Mouse (Mus musculus) liver, adult 2 months (tissue): ENCODE data around the gene Susd6. TPM values are rescaled to one million over a fixed set of nuclear protein-coding genes. Genes with fewer than 3 reads are reported as not detected.

ENCODE experiments used
- DNase-seq: peaks from one replicate; pipeline ENCODE4 v3.0.0-alpha.2; 2011; ENCODE audit warnings: low read depth, low spot score; ENCODE audit errors: extremely low read depth
- H3K27ac ChIP-seq: fragments of 200-500 bp; replicated peaks from 2 replicates; pipeline ENCODE4 v1.5.1; 2012; ENCODE audit warnings: low read depth, mild to moderate bottlenecking, control low read depth, inconsistent platforms, low read length; ENCODE audit not compliant: insufficient read depth
- H3K27me3 ChIP-seq: fragments of 200-500 bp; 2 replicates; pipeline ENCODE4 v1.6.1; 2012; ENCODE audit warnings: mild to moderate bottlenecking, moderate library complexity, low read length, inconsistent platforms; ENCODE audit not compliant: control insufficient read depth, insufficient read depth
- H3K36me3 ChIP-seq: fragments of 200-500 bp; 2 replicates; pipeline ENCODE4 v1.6.1; 2012; ENCODE audit warnings: low read length, inconsistent platforms; ENCODE audit not compliant: control insufficient read depth, insufficient read depth
- H3K4me1 ChIP-seq: fragments of 200-500 bp; 2 replicates; pipeline ENCODE4 v1.6.1; 2011; ENCODE audit warnings: low read length; ENCODE audit not compliant: control insufficient read depth, insufficient read depth
- H3K4me3 ChIP-seq: fragments of 200-500 bp; 2 replicates; pipeline ENCODE4 v1.5.1; 2011; ENCODE audit warnings: low read depth, mild to moderate bottlenecking, control low read depth, low read length, moderate library complexity; ENCODE audit not compliant: insufficient read depth
- H3K79me2 ChIP-seq: fragments of 200-500 bp; 2 replicates; pipeline ENCODE4 v1.6.1; 2012; ENCODE audit warnings: inconsistent platforms, mild to moderate bottlenecking, low read length, moderate library complexity; ENCODE audit not compliant: control insufficient read depth, insufficient read depth
- H3K9ac ChIP-seq: fragments of 200-500 bp; 2 replicates; pipeline ENCODE4 v1.6.1; 2012; ENCODE audit warnings: low read depth, mild to moderate bottlenecking, control low read depth, inconsistent platforms, low read length
- CTCF ChIP-seq: fragments of 200-500 bp; IDR thresholded peaks from 2 replicates; pipeline ENCODE4 v1.5.1; 2011; ENCODE audit warnings: low read depth, low read length, control low read depth
- POLR2A ChIP-seq: fragments of 200-500 bp; IDR thresholded peaks from 2 replicates; pipeline ENCODE4 v1.6.1; 2011; ENCODE audit warnings: low read length, control low read depth; ENCODE audit not compliant: insufficient read depth; ENCODE audit errors: extremely low read depth
- WGBS: fragments of 180-500 bp; shearing (Covaris S2); methylation state at CpG from one replicate; pipeline ENCODE4 v1.1.7; 2018; 5-methylcytosine and 5-hydroxymethylcytosine counted together
- polyA plus RNA-seq: library from polyadenylated mRNA; depleted of rRNA; stranded (reverse); fragments of >200 nt; gene quantifications from 2 replicates; pipeline ENCODE4 v1.2.3, GENCODE M21; 2012
- total RNA-seq: library from RNA; depleted of rRNA; stranded (reverse); fragments of >200 nt; gene quantifications from 2 replicates; pipeline ENCODE4 v1.2.3, GENCODE M21; 2014

The Susd6 gene
- total and polyA plus RNA-seq, 2 experiments, result 20.1 to 22.3 TPM

GRCm38 (mm10) chr12:80839631-80840030 lies 49.3 kb downstream of the Susd6 start:
- Histone ChIP-seq H3K79me2 (peaks cover 38% of the 10 kb centered on the region), H3K4me1 (peaks cover 29% of the 10 kb centered on the region), H3K9ac (no peak overlapping the region), H3K4me3 (no peak overlapping the region), H3K27me3 (no peaks in the 10 kb centered on the region), H3K36me3 (no peaks in the 10 kb centered on the region), H3K27ac (no peak overlapping the region)
- WGBS, result 30% methylated on average over 2 of the region's 2 CpGs
- TF ChIP-seq CTCF (no peak), POLR2A (no peak)
- no peak for DNase-seq

- H3K79me2 ChIP-seq, result peaks cover 42% of the 10 kb centered on the region
- no peak overlapping the region for H3K27ac ChIP-seq
- no peak overlapping the region for H3K9ac ChIP-seq
- DNase-seq, result no peak
- H3K36me3 ChIP-seq, result no peaks in the 10 kb centered on the region
- TF ChIP-seq POLR2A (no peak), CTCF (no peak)
- WGBS, result 91% methylated on average over 1 of the region's 1 CpGs
- peaks cover 36% of the 10 kb centered on the region for H3K4me1 ChIP-seq
- no peaks in the 10 kb centered on the region for H3K27me3 ChIP-seq
- H3K4me3 ChIP-seq, result no peak overlapping the region
Observed at GRCm38 (mm10) chr12:80841618-80842017, 51.3 kb downstream of the Susd6 start.

- H3K27ac ChIP-seq, result 0 out of 2 replicates have a peak overlapping the region, but pooled peaks have one; percentile 91
- peaks cover 37% of the 10 kb centered on the region for H3K4me1 ChIP-seq
- 96% methylated on average over 1 of the region's 1 CpGs for WGBS
Observed at GRCm38 (mm10) chr12:80842609-80843008, 52.3 kb downstream of the Susd6 start.

GRCm38 (mm10) chr12:80843236-80843635 lies 52.9 kb downstream of the Susd6 start:
- peak overlapping the region; percentile 91 for H3K27ac ChIP-seq
- peaks cover 50% of the 10 kb centered on the region for H3K79me2 ChIP-seq
- no peaks in the 10 kb centered on the region for H3K36me3 ChIP-seq
- no peak overlapping the region for H3K9ac ChIP-seq
- no peaks in the 10 kb centered on the region for H3K27me3 ChIP-seq
- 5% methylated on average over 2 of the region's 2 CpGs for WGBS
- H3K4me1 ChIP-seq, result peaks cover 36% of the 10 kb centered on the region
- H3K4me3 ChIP-seq, result no peak overlapping the region
- TF ChIP-seq POLR2A (no peak), CTCF (no peak)
- peak; percentile 86 for DNase-seq

More at GRCm38 (mm10) chr12:80842609-80843008, 52.3 kb downstream of the Susd6 start:
- TF ChIP-seq CTCF (no peak), POLR2A (no peak)
- Histone ChIP-seq H3K79me2 (peaks cover 48% of the 10 kb centered on the region), H3K27me3 (no peaks in the 10 kb centered on the region), H3K36me3 (no peaks in the 10 kb centered on the region), H3K4me3 (no peak overlapping the region), H3K9ac (no peak overlapping the region)
- DNase-seq, result no peak

GRCm38 (mm10) chr12:80843651-80844444 lies 53.5 kb downstream of the Susd6 start:
- Histone ChIP-seq H3K9ac (peak overlapping the region; percentile 42; the same call in 1 of the 2 replicates), H3K79me2 (peaks cover 45% of the 10 kb centered on the region), H3K27ac (peak overlapping the region; percentile 91), H3K4me3 (peak overlapping the region; percentile 21; the same call in 1 of the 2 replicates), H3K4me1 (peaks cover 36% of the 10 kb centered on the region), H3K36me3 (no peaks in the 10 kb centered on the region), H3K27me3 (no peaks in the 10 kb centered on the region)
- DNase-seq, result peak; percentile 96
- 12% methylated on average over 4 of the region's 4 CpGs for WGBS
- TF ChIP-seq POLR2A (no peak), CTCF (no peak)

- no peak for TF ChIP-seq CTCF
- TF ChIP-seq POLR2A, result no peak
- 83% methylated on average over 1 of the region's 1 CpGs for WGBS
- Histone ChIP-seq H3K36me3 (no peaks in the 10 kb centered on the region), H3K79me2 (peaks cover 35% of the 10 kb centered on the region), H3K9ac (no peak overlapping the region), H3K4me3 (no peak overlapping the region), H3K4me1 (peaks cover 34% of the 10 kb centered on the region), H3K27me3 (no peaks in the 10 kb centered on the region), H3K27ac (peak overlapping the region; percentile 40; the same call in 1 of the 2 replicates)
- DNase-seq, result no peak
Observed at GRCm38 (mm10) chr12:80845901-80846300, 55.6 kb downstream of the Susd6 start.
